Mouse (Mus musculus) bone marrow, adult 2 months (tissue): Measurements from ENCODE around the gene Rgs3.

Source experiments
- CTCF ChIP-seq: fragments of 200-500 bp; IDR thresholded peaks from 2 replicates; pipeline ENCODE4 v1.5.1; 2011; ENCODE audit warnings: low read length, control low read depth; ENCODE audit not compliant: control insufficient read depth, insufficient read depth
- POLR2A ChIP-seq: fragments of 200-500 bp; IDR thresholded peaks from 2 replicates; pipeline ENCODE4 v1.6.1; 2011; ENCODE audit warnings: low read depth, mild to moderate bottlenecking, control low read depth, low read length, borderline replicate concordance; ENCODE audit not compliant: control insufficient read depth

GRCm38 (mm10) chr4:62733938-62734337 is 174.3 kb downstream of the Rgs3 start:
- TF ChIP-seq POLR2A (no peak), CTCF (no peak)
